Mouse (Mus musculus) kidney, postnatal 0 days (tissue): ENCODE measurements around the gene Mast3. TPM values are rescaled to one million over a fixed set of nuclear protein-coding genes. Genes with fewer than 3 reads are reported as not detected.

Experiments
- ATAC-seq: fragments of 200-750 bp; cut with Nextera tagmentation; replicated peaks from 2 replicates; pipeline ENCODE4 v1.8.0; 2017; ENCODE audit warnings: low read depth, moderate number of reproducible peaks, moderate TSS enrichment, moderate library complexity; ENCODE audit not compliant: low FRiP score
- DNase-seq: peaks from one replicate; pipeline ENCODE4 v3.0.0-alpha.2; 2016; ENCODE audit warnings: low spot score
- H3K27ac ChIP-seq: fragments of 300-500 bp; sonication (generic); 2 replicates; pipeline ENCODE4 v1.5.1; 2014; ENCODE audit warnings: mild to moderate bottlenecking
- H3K27me3 ChIP-seq: fragments of 300-500 bp; sonication (generic); 2 replicates; pipeline ENCODE4 v1.6.1; 2014; ENCODE audit warnings: low read length, mixed read lengths; ENCODE audit not compliant: insufficient read depth
- H3K36me3 ChIP-seq: fragments of 300-500 bp; sonication (generic); 2 replicates; pipeline ENCODE4 v1.6.1; 2014; ENCODE audit warnings: low read length, mixed read lengths; ENCODE audit not compliant: insufficient read depth
- H3K4me1 ChIP-seq: fragments of 300-500 bp; sonication (generic); replicated peaks from 2 replicates; pipeline ENCODE4 v1.6.1; 2014; ENCODE audit warnings: antibody characterized with exemption, low read length, mixed read lengths; ENCODE audit not compliant: insufficient read depth
- H3K4me2 ChIP-seq: fragments of 300-500 bp; sonication (generic); 2 replicates; pipeline ENCODE4 v1.6.1; 2014; ENCODE audit warnings: mild to moderate bottlenecking, low read length, moderate library complexity, mixed read lengths
- H3K4me3 ChIP-seq: fragments of 300-500 bp; sonication (generic); replicated peaks from 2 replicates; pipeline ENCODE4 v1.5.1; 2014; ENCODE audit warnings: low read depth, low read length
- H3K9ac ChIP-seq: fragments of 300-500 bp; sonication (generic); 2 replicates; pipeline ENCODE4 v1.6.1; 2014; ENCODE audit warnings: low read depth, low read length
- H3K9me3 ChIP-seq: fragments of 300-500 bp; sonication (generic); replicated peaks from 2 replicates; pipeline ENCODE4 v1.6.1; 2016; ENCODE audit warnings: low read length, inconsistent platforms, mixed read lengths
- CTCF ChIP-seq: IDR thresholded peaks from 2 replicates; pipeline ENCODE4 v1.5.1; 2016; ENCODE audit warnings: antibody characterized with exemption, low read depth, mild to moderate bottlenecking, moderate library complexity
- WGBS: fragments of 180-500 bp; shearing (Covaris S2); extraction: QIAGEN DNeasy Blood & Tissue Kit; methylation state at CpG from one replicate; pipeline ENCODE4 v1.1.7; 2014; 5-methylcytosine and 5-hydroxymethylcytosine counted together
- polyA plus RNA-seq: library from polyadenylated mRNA; unstranded; fragments of >200 nt; fragmentation: Nextera tagmentation; extraction: Ambion mirVana; gene quantifications from 2 replicates; pipeline ENCODE4 v1.2.1, GENCODE M21; 2015

Mast3 gene
- polyA plus RNA-seq, 1 experiment from 2014 or later: 10.2 TPM

- 92% methylated on average over 13 of the region's 13 CpGs for whole genome bisulfite sequencing
- ATAC-seq: no peak
- H3K36me3 ChIP-seq: peaks cover 32% of the 10 kb centered on the region; the same call in 1 of the 2 replicates
Measured at GRCm38 (mm10) chr8:70772075-70772474, 32.8 kb downstream of the Mast3 start.

GRCm38 (mm10) chr8:70771217-70771616, 33.6 kb downstream of the Mast3 start:
- ATAC-seq (no peak), DNase-seq (no peak)
- no peaks in the 10 kb centered on the region for H3K9me3 ChIP-seq
- no peak overlapping the region for H3K27ac ChIP-seq
- no peak for TF ChIP-seq CTCF
- 78% methylated on average over 7 of the region's 7 CpGs for WGBS
- H3K27me3 ChIP-seq: no peaks in the 10 kb centered on the region
- H3K36me3 ChIP-seq: peaks cover 32% of the 10 kb centered on the region; the same call in 1 of the 2 replicates
- peaks cover 29% of the 10 kb centered on the region for H3K4me1 ChIP-seq
- H3K4me2 ChIP-seq: no peak overlapping the region
- no peak overlapping the region for H3K9ac ChIP-seq
- no peak overlapping the region for H3K4me3 ChIP-seq

More at GRCm38 (mm10) chr8:70772075-70772474, 32.8 kb downstream of the Mast3 start:
- no peaks in the 10 kb centered on the region for H3K9me3 ChIP-seq
- no peak overlapping the region for H3K4me2 ChIP-seq
- H3K4me1 ChIP-seq: peaks cover 21% of the 10 kb centered on the region
- no peak overlapping the region for H3K27ac ChIP-seq
- no peak overlapping the region for H3K4me3 ChIP-seq
- no peak for DNase-seq
- no peak overlapping the region for H3K9ac ChIP-seq
- no peaks in the 10 kb centered on the region for H3K27me3 ChIP-seq
- TF ChIP-seq CTCF: no peak

- ATAC-seq: no peak
Measured at GRCm38 (mm10) chr8:70770748-70771147, 34.1 kb downstream of the Mast3 start.

GRCm38 (mm10) chr8:70769858-70770257, 35.0 kb downstream of the Mast3 start:
- H3K9ac ChIP-seq: no peak overlapping the region
- no peak overlapping the region for H3K27ac ChIP-seq
- H3K9me3 ChIP-seq: no peaks in the 10 kb centered on the region
- H3K4me3 ChIP-seq: no peak overlapping the region
- no peak overlapping the region for H3K4me2 ChIP-seq
- ATAC-seq (no peak), DNase-seq (no peak)
- no peak for TF ChIP-seq CTCF
- H3K27me3 ChIP-seq: no peaks in the 10 kb centered on the region
- peaks cover 32% of the 10 kb centered on the region; the same call in 1 of the 2 replicates for H3K36me3 ChIP-seq
- H3K4me1 ChIP-seq: peaks cover 30% of the 10 kb centered on the region
- WGBS: 78% methylated on average over 12 of the region's 12 CpGs

More at GRCm38 (mm10) chr8:70770748-70771147, 34.1 kb downstream of the Mast3 start:
- 95% methylated on average over 13 of the region's 13 CpGs for WGBS
- H3K36me3 ChIP-seq: peaks cover 32% of the 10 kb centered on the region; the same call in 1 of the 2 replicates
- no peak overlapping the region for H3K4me2 ChIP-seq
- H3K9ac ChIP-seq: no peak overlapping the region
- peaks cover 30% of the 10 kb centered on the region for H3K4me1 ChIP-seq
- no peak for TF ChIP-seq CTCF
- H3K4me3 ChIP-seq: no peak overlapping the region
- H3K27me3 ChIP-seq: no peaks in the 10 kb centered on the region
- H3K27ac ChIP-seq: no peak overlapping the region
- DNase-seq: no peak
- no peaks in the 10 kb centered on the region for H3K9me3 ChIP-seq

GRCm38 (mm10) chr8:70769359-70769758, 35.5 kb downstream of the Mast3 start:
- peaks cover 32% of the 10 kb centered on the region; the same call in 1 of the 2 replicates for H3K36me3 ChIP-seq
- no peak overlapping the region for H3K9ac ChIP-seq
- peak; percentile 55 for ATAC-seq

GRCm38 (mm10) chr8:70768956-70769355, 35.9 kb downstream of the Mast3 start:
- Histone ChIP-seq H3K4me2 (no peak overlapping the region), H3K27ac (no peak overlapping the region), H3K36me3 (peaks cover 32% of the 10 kb centered on the region; the same call in 1 of the 2 replicates), H3K4me1 (peaks cover 24% of the 10 kb centered on the region), H3K4me3 (no peak overlapping the region), H3K27me3 (no peaks in the 10 kb centered on the region), H3K9me3 (no peaks in the 10 kb centered on the region), H3K9ac (no peak overlapping the region)
- TF ChIP-seq CTCF: no peak
- ATAC-seq (no peak), DNase-seq (no peak)
- 84% methylated on average over 16 of the region's 16 CpGs for WGBS

More at GRCm38 (mm10) chr8:70769359-70769758, 35.5 kb downstream of the Mast3 start:
- TF ChIP-seq CTCF: peak; percentile 100
- Histone ChIP-seq H3K4me2 (no peak overlapping the region), H3K27ac (no peak overlapping the region), H3K4me1 (peaks cover 28% of the 10 kb centered on the region), H3K9me3 (no peaks in the 10 kb centered on the region), H3K27me3 (no peaks in the 10 kb centered on the region), H3K4me3 (no peak overlapping the region)
- 8% methylated on average over 26 of the region's 26 CpGs for WGBS
- DNase-seq: peak; percentile 95
